Mouse (Mus musculus): ENCODE data around the gene Slc35g2. TPM values are rescaled to one million over a fixed set of nuclear protein-coding genes. Genes with fewer than 3 reads are reported as not detected.

The Slc35g2 gene
- polyA plus RNA-seq, 1 experiment from 2014 or later = 10.5 TPM

GRCm38 (mm10) chr9:100584031-100584430 lies 13.1 kb upstream of the Slc35g2 start:
- Histone ChIP-seq H3K4me3 (no peak overlapping the region), H3K27me3 (replicated peaks) (no peaks in the 10 kb centered on the region), H3K4me1 (peaks cover 25% of the 10 kb centered on the region), H3K4me2 (no peak overlapping the region), H3K9ac (no peak overlapping the region), H3K36me3 (no peaks in the 10 kb centered on the region), H3K9me3 (no peaks in the 10 kb centered on the region), H3K27ac (replicated peaks) (no peak overlapping the region)
- no peak for ATAC-seq (ENCODE audit: extremely low read depth, insufficient number of reproducible peaks, low FRiP score, low TSS enrichment)
- 84% methylated on average over 4 of the region's 4 CpGs for WGBS

- Histone ChIP-seq H3K4me3 (no peak overlapping the region), H3K9ac (0 out of 2 replicates have a peak overlapping the region, but pooled peaks have one; percentile 1)
- no peak for ATAC-seq (ENCODE audit: extremely low read depth, insufficient number of reproducible peaks, low FRiP score, low TSS enrichment)
Observed at GRCm38 (mm10) chr9:100582883-100583575, 12.1 kb upstream of the Slc35g2 start.

GRCm38 (mm10) chr9:100581543-100582492 lies 10.9 kb upstream of the Slc35g2 start:
- H3K27me3 ChIP-seq (replicated peaks) = no peaks in the 10 kb centered on the region
- H3K9ac ChIP-seq = no peak overlapping the region; the same call in 1 of the 2 replicates
- ATAC-seq (ENCODE audit: extremely low read depth, insufficient number of reproducible peaks, low FRiP score, low TSS enrichment) = peak; percentile 71; the same call in 1 of the 2 replicates
- H3K9me3 ChIP-seq = no peaks in the 10 kb centered on the region
- WGBS = 48% methylated on average over 13 of the region's 13 CpGs
- peaks cover 25% of the 10 kb centered on the region for H3K4me1 ChIP-seq
- H3K36me3 ChIP-seq = no peaks in the 10 kb centered on the region
- peak overlapping the region; percentile 16; the same call in 1 of the 2 replicates for H3K4me2 ChIP-seq
- H3K4me3 ChIP-seq = no peak overlapping the region
- peak overlapping the region; percentile 87 for H3K27ac ChIP-seq (replicated peaks)

More at GRCm38 (mm10) chr9:100582883-100583575, 12.1 kb upstream of the Slc35g2 start:
- 48% methylated on average over 13 of the region's 13 CpGs for WGBS
- Histone ChIP-seq H3K4me1 (peaks cover 25% of the 10 kb centered on the region), H3K27ac (replicated peaks) (peak overlapping the region; percentile 87), H3K9me3 (no peaks in the 10 kb centered on the region), H3K4me2 (peak overlapping the region; percentile 42), H3K27me3 (replicated peaks) (no peaks in the 10 kb centered on the region), H3K36me3 (no peaks in the 10 kb centered on the region)

- H3K27ac ChIP-seq (replicated peaks) = no peak overlapping the region
- ATAC-seq (ENCODE audit: extremely low read depth, insufficient number of reproducible peaks, low FRiP score, low TSS enrichment) = no peak
- H3K4me1 ChIP-seq = peaks cover 25% of the 10 kb centered on the region
- 64% methylated on average over 20 of the region's 20 CpGs for WGBS
- H3K36me3 ChIP-seq = no peaks in the 10 kb centered on the region
- no peaks in the 10 kb centered on the region for H3K9me3 ChIP-seq
- H3K9ac ChIP-seq = no peak overlapping the region
- H3K27me3 ChIP-seq (replicated peaks) = no peaks in the 10 kb centered on the region
- no peak overlapping the region for H3K4me2 ChIP-seq
- H3K4me3 ChIP-seq = no peak overlapping the region
Observed at GRCm38 (mm10) chr9:100580196-100580740, 9.4 kb upstream of the Slc35g2 start.

GRCm38 (mm10) chr9:100573942-100574341 lies 3.1 kb upstream of the Slc35g2 start:
- Histone ChIP-seq H3K9ac (no peak overlapping the region), H3K4me3 (no peak overlapping the region), H3K36me3 (no peaks in the 10 kb centered on the region), H3K27ac (replicated peaks) (no peak overlapping the region), H3K4me1 (peaks cover 9% of the 10 kb centered on the region), H3K4me2 (no peak overlapping the region), H3K27me3 (replicated peaks) (no peaks in the 10 kb centered on the region; the same call in 1 of the 2 replicates), H3K9me3 (no peaks in the 10 kb centered on the region)
- 42% methylated on average over 5 of the region's 5 CpGs for WGBS
- no peak for ATAC-seq (ENCODE audit: extremely low read depth, insufficient number of reproducible peaks, low FRiP score, low TSS enrichment)

GRCm38 (mm10) chr9:100573300-100573699 lies 2.4 kb upstream of the Slc35g2 start:
- H3K27me3 ChIP-seq (replicated peaks) = no peaks in the 10 kb centered on the region; the same call in 1 of the 2 replicates

GRCm38 (mm10) chr9:100571511-100571910 lies 621 bp upstream of the Slc35g2 start:
- Histone ChIP-seq H3K4me2 (peak overlapping the region; percentile 94), H3K9ac (no peak overlapping the region), H3K27ac (replicated peaks) (0 out of 2 replicates have a peak overlapping the region, but pooled peaks have one; percentile 60), H3K27me3 (replicated peaks) (no peaks in the 10 kb centered on the region; the same call in 1 of the 2 replicates), H3K4me3 (peak overlapping the region; percentile 76), H3K9me3 (no peaks in the 10 kb centered on the region), H3K36me3 (no peaks in the 10 kb centered on the region), H3K4me1 (peaks cover 9% of the 10 kb centered on the region)
- 73% methylated on average over 1 of the region's 1 CpGs for WGBS
- ATAC-seq (ENCODE audit: extremely low read depth, insufficient number of reproducible peaks, low FRiP score, low TSS enrichment) = no peak

More at GRCm38 (mm10) chr9:100573300-100573699, 2.4 kb upstream of the Slc35g2 start:
- WGBS = 52% methylated on average over 2 of the region's 2 CpGs
- no peak for ATAC-seq (ENCODE audit: extremely low read depth, insufficient number of reproducible peaks, low FRiP score, low TSS enrichment)
- Histone ChIP-seq H3K9ac (no peak overlapping the region), H3K4me2 (no peak overlapping the region), H3K9me3 (no peaks in the 10 kb centered on the region), H3K4me1 (peaks cover 9% of the 10 kb centered on the region), H3K27ac (replicated peaks) (no peak overlapping the region), H3K4me3 (no peak overlapping the region), H3K36me3 (no peaks in the 10 kb centered on the region)

GRCm38 (mm10) chr9:100569798-100570625 lies 878 bp downstream of the Slc35g2 start:
- 6% methylated on average over 32 of the region's 32 CpGs for WGBS
- Histone ChIP-seq H3K4me2 (peak overlapping the region; percentile 94), H3K36me3 (no peaks in the 10 kb centered on the region), H3K4me1 (peaks cover 9% of the 10 kb centered on the region), H3K4me3 (peak overlapping the region; percentile 76), H3K27ac (replicated peaks) (peak overlapping the region; percentile 60), H3K27me3 (replicated peaks) (no peaks in the 10 kb centered on the region; the same call in 1 of the 2 replicates), H3K9me3 (no peaks in the 10 kb centered on the region), H3K9ac (peak overlapping the region; percentile 84)
- ATAC-seq (ENCODE audit: extremely low read depth, insufficient number of reproducible peaks, low FRiP score, low TSS enrichment) = no peak

- no peaks in the 10 kb centered on the region for H3K9me3 ChIP-seq
- H3K36me3 ChIP-seq = no peaks in the 10 kb centered on the region
- no peaks in the 10 kb centered on the region for H3K4me1 ChIP-seq
- H3K27ac ChIP-seq (replicated peaks) = no peak overlapping the region
- no peak for ATAC-seq (ENCODE audit: extremely low read depth, insufficient number of reproducible peaks, low FRiP score, low TSS enrichment)
- 85% methylated on average over 10 of the region's 10 CpGs for WGBS
- H3K4me2 ChIP-seq = no peak overlapping the region
- no peak overlapping the region for H3K9ac ChIP-seq
- H3K4me3 ChIP-seq = no peak overlapping the region
- H3K27me3 ChIP-seq (replicated peaks) = no peaks in the 10 kb centered on the region
Observed at GRCm38 (mm10) chr9:100560251-100560890, 10.5 kb downstream of the Slc35g2 start.

- Histone ChIP-seq H3K27ac (replicated peaks) (no peak overlapping the region), H3K9ac (no peak overlapping the region), H3K36me3 (no peaks in the 10 kb centered on the region), H3K9me3 (no peaks in the 10 kb centered on the region), H3K4me2 (no peak overlapping the region), H3K4me1 (0 out of 2 replicates have a peak, but pooled peaks cover 4% of the 10 kb centered on the region), H3K4me3 (no peak overlapping the region), H3K27me3 (replicated peaks) (no peaks in the 10 kb centered on the region)
- ATAC-seq (ENCODE audit: extremely low read depth, insufficient number of reproducible peaks, low FRiP score, low TSS enrichment) = no peak
Observed at GRCm38 (mm10) chr9:100558991-100559390, 11.9 kb downstream of the Slc35g2 start.
